Mouse (Mus musculus): Measurements from ENCODE around the gene Car10.

Gene Car10

DNA sequence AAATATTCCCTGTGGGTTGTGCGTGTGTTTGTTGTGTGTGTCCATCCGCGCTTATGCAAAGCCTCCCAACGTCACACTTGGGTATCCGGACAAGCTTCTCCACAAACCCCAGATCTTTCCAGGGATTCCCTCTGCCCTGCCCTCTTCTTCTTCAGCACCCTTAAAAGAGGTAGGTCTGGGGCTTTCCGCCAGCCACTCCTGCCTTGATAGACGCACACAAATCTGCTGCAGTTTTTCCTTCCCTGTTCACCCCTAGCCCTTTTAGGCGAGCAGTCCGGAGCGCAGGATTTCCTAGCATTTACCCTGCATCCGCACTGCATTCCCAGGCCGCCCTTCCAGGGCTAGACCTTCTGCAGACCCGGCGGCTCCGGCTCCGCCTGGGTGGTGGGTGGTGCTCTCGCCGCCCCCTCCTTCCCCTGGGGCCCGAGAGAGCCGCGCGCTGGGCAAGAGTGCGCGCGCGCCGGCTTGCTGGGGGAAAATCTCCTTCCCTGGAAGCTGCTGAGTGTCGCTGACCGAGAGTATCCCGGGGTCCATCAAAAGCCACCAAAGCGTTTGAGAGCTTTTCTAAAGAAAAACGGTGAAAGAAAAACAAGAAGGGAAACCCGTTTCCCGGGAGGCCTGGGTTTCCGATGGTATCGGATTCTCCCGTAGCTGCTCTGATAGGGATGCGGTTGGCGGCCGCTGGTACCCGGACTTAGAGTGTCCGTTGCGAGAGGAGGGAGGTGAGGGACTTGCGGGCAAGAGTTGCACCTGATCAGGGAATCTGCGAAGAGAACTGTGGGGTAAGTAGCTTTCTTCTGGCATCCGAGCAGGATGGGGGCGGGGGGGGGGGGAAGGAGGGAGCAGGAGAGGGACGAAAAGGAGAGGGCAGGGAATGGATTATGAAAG, at the start of gene Car10:
Gene Car10, plus strand, starts transcription at position 88 of the 888 bp plus-strand sequence.
- DNase-seq (ENCODE audit: low read depth): no peak

DNA sequence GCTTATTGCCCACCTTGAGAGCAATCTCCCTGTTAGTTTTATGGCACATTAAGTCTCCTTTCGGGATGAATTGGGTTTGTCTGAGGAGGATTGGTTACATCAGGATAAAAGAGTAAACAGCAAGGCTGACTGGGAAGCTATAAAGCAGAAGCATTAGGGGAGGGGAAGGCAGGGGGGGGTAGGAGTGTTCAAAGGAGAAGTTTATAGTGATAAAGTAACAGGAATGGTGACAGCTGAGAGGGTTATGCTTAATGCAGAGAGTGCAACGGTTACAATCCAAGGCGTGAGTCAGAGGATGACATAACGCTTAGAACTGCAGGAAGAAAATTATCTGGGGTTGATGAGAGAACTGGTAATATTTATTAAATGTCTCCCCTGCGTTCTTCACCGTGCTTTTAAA, 32.8 kb upstream of the Car10 start:
- DNase-seq (ENCODE audit: low read depth): no peak

GRCm38 (mm10) chr11:93065656-93066181, 32.1 kb upstream of the Car10 start:
- DNase-seq (ENCODE audit: low read depth): no peak

DNA sequence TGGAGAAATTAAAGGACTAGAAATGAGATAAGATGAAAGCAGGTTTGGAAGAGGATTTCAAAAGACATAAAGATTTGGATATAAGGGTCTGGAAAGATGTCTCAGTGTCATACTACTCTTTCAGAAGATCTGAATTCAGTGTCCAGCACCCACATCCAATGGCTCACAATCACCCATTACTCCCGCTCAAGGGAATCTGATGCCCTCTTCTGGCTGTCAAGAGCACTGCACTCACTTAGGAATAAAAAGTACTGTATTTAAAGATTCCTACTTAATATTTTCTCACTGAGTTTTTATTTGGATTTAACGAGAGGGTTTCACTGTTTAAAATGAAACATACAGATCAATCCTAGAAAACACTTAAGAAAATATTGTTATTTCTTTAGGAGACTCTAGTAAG, 2.2 kb upstream of the Car10 start:
- peak; percentile 3 for DNase-seq (ENCODE audit: low read depth)

- peak; percentile 15 for DNase-seq (ENCODE audit: low read depth)
Observed at GRCm38 (mm10) chr11:93097001-93097400, 827 bp upstream of the Car10 start.

DNA sequence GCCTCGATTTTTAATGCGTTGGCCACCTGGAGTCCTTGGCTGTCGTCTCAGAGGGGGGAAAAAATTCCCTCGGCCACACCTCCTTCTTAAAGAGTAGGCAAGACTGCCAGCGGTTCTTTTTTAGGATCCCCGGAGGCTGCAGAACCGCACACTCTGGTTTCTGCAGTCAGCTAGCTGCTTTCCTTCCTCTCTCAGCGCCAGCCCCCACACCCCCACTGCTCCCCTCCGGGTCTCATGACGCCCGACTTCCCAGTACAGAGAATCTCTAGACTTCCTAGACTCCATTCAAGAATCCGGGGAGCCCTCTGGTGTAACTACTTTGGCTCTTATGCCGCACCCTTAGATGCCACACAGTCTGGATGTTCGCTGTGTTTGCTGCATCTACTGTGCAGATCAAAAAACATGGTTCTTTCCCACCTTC, 387 bp upstream of the Car10 start:
- no peak for DNase-seq (ENCODE audit: low read depth)

DNA sequence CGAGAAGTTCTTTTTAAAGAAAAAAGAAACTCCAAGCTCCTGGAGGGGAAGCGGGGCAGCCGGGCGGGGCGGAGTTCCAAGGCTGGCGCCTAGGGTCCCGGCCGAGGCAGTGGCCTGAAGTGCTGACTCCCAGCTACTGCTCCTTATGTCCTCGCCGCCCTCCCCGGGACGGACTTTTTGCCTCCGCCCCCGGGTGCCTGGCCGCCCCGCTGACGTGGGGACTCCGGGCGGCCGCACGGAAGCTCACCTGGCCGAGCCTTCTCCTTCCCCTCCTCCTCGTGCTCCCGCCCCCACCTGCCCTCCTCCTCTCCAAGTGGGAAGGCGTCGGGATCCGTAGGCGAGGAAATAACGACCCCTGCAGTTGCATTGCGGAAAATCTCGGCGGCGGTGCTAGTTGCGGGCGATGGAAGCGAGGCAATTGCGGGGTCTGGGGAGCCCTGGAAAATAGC, 1.1 kb downstream of the Car10 start:
- DNase-seq (ENCODE audit: low read depth): no peak

GRCm38 (mm10) chr11:93099431-93100370, 1.9 kb downstream of the Car10 start:
- DNase-seq (ENCODE audit: low read depth): no peak

- DNase-seq (ENCODE audit: low read depth): no peak
Observed at GRCm38 (mm10) chr11:93100606-93101005, 2.8 kb downstream of the Car10 start.

- no peak for DNase-seq (ENCODE audit: low read depth)
Observed at GRCm38 (mm10) chr11:93101106-93101505, 3.3 kb downstream of the Car10 start.

- DNase-seq (ENCODE audit: low read depth): no peak
Observed at GRCm38 (mm10) chr11:93102321-93102720, 4.5 kb downstream of the Car10 start.

- DNase-seq (ENCODE audit: low read depth): no peak
Observed at GRCm38 (mm10) chr11:93103101-93103815, 5.4 kb downstream of the Car10 start.

DNA sequence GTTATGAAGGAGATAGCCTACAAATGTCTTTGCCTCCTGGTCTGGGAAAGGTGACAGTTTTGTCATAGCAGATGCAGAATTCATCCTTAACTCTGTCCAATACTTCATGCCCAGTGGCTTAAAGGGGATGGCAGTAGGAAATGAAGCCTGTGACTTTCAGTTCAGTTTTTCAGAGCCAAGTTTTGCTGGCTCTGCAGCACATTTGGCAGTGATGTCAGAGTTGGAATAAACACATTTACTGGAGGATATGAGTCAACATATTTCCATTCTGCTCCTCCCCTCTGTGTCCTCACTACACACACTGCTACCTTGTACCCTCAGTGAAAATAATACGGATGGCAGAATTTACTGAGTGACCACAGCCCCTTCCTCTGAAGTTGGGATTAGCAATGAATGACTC, 11.6 kb downstream of the Car10 start:
- DNase-seq (ENCODE audit: low read depth): peak; percentile 32

DNA sequence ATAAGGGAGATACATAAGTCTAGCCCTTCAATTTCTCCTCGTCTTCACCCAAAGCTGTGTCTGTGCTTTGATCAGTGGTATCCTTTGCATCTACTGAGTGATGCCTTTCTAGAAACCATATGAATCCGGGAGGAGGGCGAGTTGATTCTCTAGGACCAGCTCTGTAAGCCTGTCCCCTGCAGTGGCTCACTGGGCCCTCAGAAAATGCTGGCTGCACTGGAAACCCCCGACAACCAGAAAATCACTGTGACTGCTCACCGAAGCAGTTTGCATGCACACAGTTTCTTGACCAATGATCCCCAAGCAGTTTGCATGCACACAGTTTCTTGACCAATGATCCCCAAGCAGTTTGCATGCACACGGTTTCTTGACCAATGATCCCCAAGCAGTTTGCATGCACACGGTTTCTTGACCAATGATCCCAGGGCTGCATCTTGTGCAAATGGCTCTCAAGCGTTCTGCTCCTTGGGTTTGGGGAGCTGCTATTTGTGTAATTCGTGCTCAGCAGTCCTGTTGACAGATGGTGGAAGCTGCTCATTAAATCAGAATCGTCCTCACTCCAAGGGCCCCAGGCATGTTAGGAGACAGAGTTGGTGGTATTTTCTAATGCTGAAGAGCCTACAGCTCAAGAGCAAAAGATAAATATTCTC, 23.1 kb downstream of the Car10 start:
- no peak for DNase-seq (ENCODE audit: low read depth)

GRCm38 (mm10) chr11:93123691-93124090, 25.9 kb downstream of the Car10 start:
- DNase-seq (ENCODE audit: low read depth): no peak

DNA sequence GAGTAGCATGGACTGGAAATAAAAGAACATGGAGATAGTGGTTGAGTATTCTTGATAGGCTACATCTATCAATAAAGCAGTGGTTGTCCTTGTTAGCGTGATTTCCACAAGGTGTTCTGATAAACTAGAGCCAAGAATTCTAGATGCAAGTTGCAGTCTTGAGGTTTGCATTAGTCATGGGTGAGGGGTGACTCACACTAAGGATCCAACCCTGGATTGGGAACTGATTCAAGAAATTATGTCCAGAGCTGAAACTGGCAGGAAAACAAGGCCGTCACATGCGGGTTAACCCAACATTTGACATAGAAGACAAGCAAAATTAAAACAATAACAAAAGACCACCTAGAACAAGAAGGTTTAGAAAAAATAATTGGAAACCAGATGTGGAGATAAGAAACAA, 28.6 kb downstream of the Car10 start:
- DNase-seq (ENCODE audit: low read depth): no peak

GRCm38 (mm10) chr11:93128481-93128880, 30.7 kb downstream of the Car10 start:
- DNase-seq (ENCODE audit: low read depth): no peak

DNA sequence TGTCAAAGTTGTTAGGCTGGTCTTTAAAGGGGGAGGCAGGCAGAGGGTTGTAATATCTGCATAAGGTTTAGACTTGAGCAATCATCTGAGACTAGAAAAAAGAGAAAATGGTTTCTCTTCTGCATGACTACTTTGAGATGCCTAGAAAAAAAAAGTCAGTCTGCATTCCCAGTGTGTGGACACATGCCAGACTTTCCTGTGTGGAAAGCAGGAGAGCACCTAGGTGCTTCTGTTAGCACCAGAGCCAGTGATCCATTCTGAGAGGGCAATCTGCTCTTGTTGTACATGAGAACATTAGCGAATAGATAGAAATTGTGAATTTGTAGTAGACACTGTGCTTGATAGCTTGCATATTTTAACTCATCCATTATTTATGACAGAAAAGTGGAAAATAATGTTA, 40.0 kb downstream of the Car10 start:
- DNase-seq (ENCODE audit: low read depth): no peak

DNA sequence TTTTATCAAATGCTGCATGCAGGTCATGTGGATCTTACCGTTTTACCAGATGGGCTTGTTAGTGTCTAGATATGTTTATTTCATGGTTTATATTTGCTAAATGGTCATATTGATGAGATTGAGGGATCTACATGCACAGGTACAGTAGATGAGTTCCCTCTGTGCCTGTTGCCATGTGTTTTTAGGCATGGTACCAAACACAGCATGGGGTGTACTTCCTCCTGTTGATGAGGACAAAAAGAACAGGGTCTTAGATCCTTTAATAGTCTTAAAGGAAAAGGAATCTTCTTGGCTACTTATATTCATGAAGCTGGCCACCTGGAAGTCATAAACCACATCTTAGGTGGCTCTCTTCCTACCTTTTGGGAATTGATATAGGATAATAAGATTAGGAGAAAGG, 43.9 kb downstream of the Car10 start:
- no peak for DNase-seq (ENCODE audit: low read depth)

GRCm38 (mm10) chr11:93144544-93144943, 46.7 kb downstream of the Car10 start:
- peak; percentile 46 for DNase-seq (ENCODE audit: low read depth)

GRCm38 (mm10) chr11:93154910-93155309, 57.1 kb downstream of the Car10 start:
- no peak for DNase-seq (ENCODE audit: low read depth)
